Comparison of ENCODE assay signal across 8 mouse cellular contexts in the genomic region with DNA sequence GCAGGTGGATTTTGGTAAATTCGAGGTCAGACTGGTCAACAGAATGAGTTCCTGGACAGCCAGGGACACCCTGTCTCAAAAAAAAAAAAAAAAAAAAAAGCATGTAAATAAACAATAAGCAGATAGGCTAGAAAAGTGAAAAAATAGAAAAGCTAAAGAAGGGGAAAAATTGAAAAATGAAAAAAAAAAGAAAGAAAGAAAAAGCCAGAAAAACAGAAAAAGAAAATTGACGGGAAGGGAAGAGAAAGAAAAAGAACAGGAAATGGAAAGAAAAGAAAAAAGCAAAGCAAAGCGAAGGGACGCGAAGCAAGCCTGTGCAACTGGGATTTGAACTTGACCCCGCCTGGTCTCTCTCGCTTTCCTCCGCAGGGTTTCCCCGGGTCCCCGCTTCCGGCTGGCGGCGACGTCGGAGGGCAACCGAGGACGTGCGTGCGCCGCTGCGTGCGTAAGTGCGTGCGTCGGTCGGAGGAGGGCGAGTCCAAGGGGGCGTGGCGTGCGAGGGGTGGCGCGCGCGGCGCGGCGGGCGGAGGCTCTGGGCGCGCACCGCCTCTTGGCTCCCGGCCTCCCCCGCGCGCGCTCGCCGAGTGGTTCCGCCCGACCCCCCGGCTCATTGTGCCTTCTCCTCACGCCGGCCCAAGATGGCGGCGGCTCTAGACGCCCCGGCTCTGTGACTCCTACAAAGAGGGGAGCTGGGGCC. TPM values are rescaled to one million over a fixed set of nuclear protein-coding genes. Genes with fewer than 3 reads are reported as not detected.
DNase-seq lines count a peak whose midpoint lies in the region; ATAC-seq and TF ChIP-seq lines count a peak whose summit lies in the region.

A gene (plus strand): TSS at position 613 of the 697 bp plus-strand sequence.

- DNase-seq in A20 (ENCODE audit: low read depth, low spot score) (peak; percentile 99), liver (peak; percentile 99)
- peak; percentile 97 for DNase-seq in heart, embryonic 10.5 days (ENCODE audit: low spot score)
- DNase-seq in spleen, postnatal 4 days (ENCODE audit: low spot score in 2 of 2), result peak; percentile 99 to 100

- no peak for TF ChIP-seq CTCF in bone marrow macrophage, adult 2 months (IDR thresholded peaks at IDR 0.05; ENCODE audit: low read depth, low read length)
- no peak for TF ChIP-seq CTCF in embryonic fibroblast, embryonic 13.5 days (IDR thresholded peaks at IDR 0.05; ENCODE audit: borderline replicate concordance, insufficient read depth, low read length)

- TF ChIP-seq POLR2A in bone marrow macrophage, adult 2 months (IDR thresholded peaks at IDR 0.05; ENCODE audit: borderline replicate concordance, low read depth, low read length), result no peak
- TF ChIP-seq POLR2A in embryonic fibroblast, embryonic 13.5 days (IDR thresholded peaks at IDR 0.05; ENCODE audit: low read depth, low read length), result peak; percentile 66

- H3K36me3 ChIP-seq in heart, embryonic 10.5 days, result no peaks in the 10 kb centered on the region
- H3K36me3 ChIP-seq in kidney, embryonic 15.5 days, result no peaks in the 10 kb centered on the region

- peak within 1 kb of the TSS; percentile 87 for H3K4me2 ChIP-seq in kidney, embryonic 15.5 days

- H3K4me1 ChIP-seq in bone marrow macrophage, adult 2 months (ENCODE audit: control insufficient read depth, insufficient read depth, low read length), result peaks cover 59% of the 10 kb centered on the region
- H3K4me1 ChIP-seq in embryonic fibroblast, embryonic 13.5 days (ENCODE audit: control insufficient read depth, insufficient read depth, low read length), result peaks cover 19% of the 10 kb centered on the region
- peaks cover 61% of the 10 kb centered on the region for H3K4me1 ChIP-seq in heart, embryonic 10.5 days
- H3K4me1 ChIP-seq in kidney, embryonic 15.5 days, result peaks cover 58% of the 10 kb centered on the region

- ATAC-seq in kidney, embryonic 15.5 days (replicated peaks; ENCODE audit: low FRiP score), result peak; percentile 91
- peak; percentile 78 for ATAC-seq in monocyte, adult 5-6 weeks (replicated peaks; ENCODE audit: insufficient number of reproducible peaks, low FRiP score, low TSS enrichment, poor library complexity, severe bottlenecking)

- H3K27me3 ChIP-seq in heart, embryonic 10.5 days (ENCODE audit: insufficient read depth, poor library complexity, severe bottlenecking), result no peaks in the 10 kb centered on the region
- H3K27me3 ChIP-seq in kidney, embryonic 15.5 days, result no peaks in the 10 kb centered on the region

- peak within 1 kb of the TSS; percentile 98 for H3K9ac ChIP-seq in kidney, embryonic 15.5 days

- WGBS in heart, embryonic 10.5 days, result under 1% methylated on average over 57 of the region's 57 CpGs
- 1% methylated on average over 43 of the region's 57 CpGs for WGBS in kidney, embryonic 15.5 days

- peak within 1 kb of the TSS; percentile 47 for H3K27ac ChIP-seq in bone marrow macrophage, adult 2 months (ENCODE audit: insufficient read depth, low read depth, low read length)
- peak within 1 kb of the TSS; percentile 15; the same call in 1 of the 2 replicates for H3K27ac ChIP-seq in embryonic fibroblast, embryonic 13.5 days (ENCODE audit: insufficient read depth, low read length)
- H3K27ac ChIP-seq in heart, embryonic 10.5 days, result peak within 1 kb of the TSS; percentile 100
- peak within 1 kb of the TSS; percentile 85 for H3K27ac ChIP-seq in kidney, embryonic 15.5 days

- no peaks in the 10 kb centered on the region for H3K9me3 ChIP-seq in heart, embryonic 10.5 days
- no peaks in the 10 kb centered on the region for H3K9me3 ChIP-seq in kidney, embryonic 15.5 days (replicated peaks)

- H3K4me3 ChIP-seq in bone marrow macrophage, adult 2 months (ENCODE audit: insufficient read depth, low read length), result peak within 1 kb of the TSS; percentile 91
- H3K4me3 ChIP-seq in embryonic fibroblast, embryonic 13.5 days (ENCODE audit: insufficient read depth, low read length), result peak within 1 kb of the TSS; percentile 98
- H3K4me3 ChIP-seq in heart, embryonic 10.5 days, result peak within 1 kb of the TSS; percentile 100
- H3K4me3 ChIP-seq in kidney, embryonic 15.5 days (replicated peaks), result peak within 1 kb of the TSS; percentile 65

RNA-seq across cellular contexts. Expression of the gene that starts here (rescaled TPM):
- 20.9 and 22.1 TPM in 2 replicates for polyA plus RNA-seq in bone marrow macrophage, adult 2 months (2012; ENCODE audit: insufficient read depth, insufficient read length, missing spikeins)
- 22.3 and 22.4 TPM in 2 replicates for polyA plus RNA-seq in embryonic fibroblast, embryonic 13.5 days (2011; ENCODE audit: insufficient read length, low read depth, missing spikeins)
- polyA plus RNA-seq in heart, embryonic 10.5 days (2016; fragmentation: Nextera tagmentation; extraction: Ambion mirVana), result 25.6 and 26.1 TPM in 2 replicates
- polyA plus RNA-seq in kidney, embryonic 15.5 days (2015; fragmentation: Nextera tagmentation; extraction: Ambion mirVana), result 17.3 and 21.8 TPM in 2 replicates
- total RNA-seq in monocyte, adult 5-6 weeks (2017), result 5.2 to 17.7 TPM (median 6.3 TPM) in 3 replicates

Comparison
In these comparisons a context has a peak if more than half of its experiments do, and no peak if none do; other contexts are left out.
1. Peak in every context shown above with its lines: DNase-seq, ATAC-seq, H3K4me3 ChIP-seq and H3K27ac ChIP-seq.
2. H3K27ac ChIP-seq: peak in every context shown above with its lines; median percentile 100 in heart, embryonic 10.5 days; 85 in kidney, embryonic 15.5 days; 47 in bone marrow macrophage, adult 2 months; 15 in embryonic fibroblast, embryonic 13.5 days.